Mouse (Mus musculus) midbrain, embryonic 16.5 days (tissue): Measurements from ENCODE around the gene Gpn2. TPM values are rescaled to one million over a fixed set of nuclear protein-coding genes. Genes with fewer than 3 reads are reported as not detected.

Experiments used
- ATAC-seq: fragments of 200-750 bp; cut with Nextera tagmentation; 2 replicates; pipeline ENCODE4 v1.8.0; 2017; ENCODE audit warnings: moderate TSS enrichment
- H3K27ac ChIP-seq: fragments of 300-500 bp; sonication (generic); 2 replicates; pipeline ENCODE4 v1.5.1; 2014; ENCODE audit warnings: mild to moderate bottlenecking, low read length, mixed read lengths
- H3K27me3 ChIP-seq: fragments of 300-500 bp; sonication (generic); 2 replicates; pipeline ENCODE4 v1.6.1; 2014; ENCODE audit warnings: low read depth, low read length, mixed read lengths; ENCODE audit not compliant: control insufficient read depth, insufficient read depth
- H3K36me3 ChIP-seq: fragments of 300-500 bp; sonication (generic); 2 replicates; pipeline ENCODE4 v1.6.1; 2014; ENCODE audit warnings: mild to moderate bottlenecking, low read length, moderate library complexity, mixed read lengths; ENCODE audit not compliant: control insufficient read depth, insufficient read depth
- H3K4me1 ChIP-seq: fragments of 300-500 bp; sonication (generic); 2 replicates; pipeline ENCODE4 v1.6.1; 2014; ENCODE audit warnings: mild to moderate bottlenecking, low read length, mixed read lengths; ENCODE audit not compliant: control insufficient read depth, insufficient read depth
- H3K4me2 ChIP-seq: fragments of 300-500 bp; sonication (generic); 2 replicates; pipeline ENCODE4 v1.6.1; 2014; ENCODE audit warnings: mild to moderate bottlenecking, low read length, mixed read lengths
- H3K4me3 ChIP-seq: fragments of 300-500 bp; sonication (generic); 2 replicates; pipeline ENCODE4 v1.5.1; 2014; ENCODE audit warnings: low read depth, mild to moderate bottlenecking, low read length, moderate library complexity, mixed read lengths
- H3K9ac ChIP-seq: fragments of 300-500 bp; sonication (generic); 2 replicates; pipeline ENCODE4 v1.6.1; 2014; ENCODE audit warnings: low read depth, low read length, mixed read lengths
- H3K9me3 ChIP-seq: fragments of 300-500 bp; sonication (generic); replicated peaks from 2 replicates; pipeline ENCODE4 v1.6.1; 2014; ENCODE audit warnings: mild to moderate bottlenecking, low read length, mixed read lengths; ENCODE audit not compliant: control insufficient read depth, poor library complexity, severe bottlenecking
- WGBS: fragments of 180-500 bp; shearing (Covaris S2); extraction: QIAGEN DNeasy Blood & Tissue Kit; methylation state at CpG from one replicate; pipeline ENCODE4 v1.1.7; 2014; 5-methylcytosine and 5-hydroxymethylcytosine counted together
- microRNA-seq: library from miRNA; unstranded; fragments of <30 nt; microRNA quantifications from one replicate; pipeline ENCODE4, GENCODE M21; 2017
- polyA plus RNA-seq: library from polyadenylated mRNA; unstranded; fragments of >200 nt; fragmentation: Nextera tagmentation; extraction: Ambion mirVana; gene quantifications from 2 replicates; pipeline ENCODE4 v1.2.1, GENCODE M21; 2015

The Gpn2 gene
- polyA plus RNA-seq, 1 experiment from 2014 or later, result 16.1 TPM

GRCm38 (mm10) chr4:133631769-133632411 is 47.7 kb downstream of the Gpn2 start:
- Histone ChIP-seq H3K4me1 (peaks cover 22% of the 10 kb centered on the region), H3K9me3 (no peaks in the 10 kb centered on the region), H3K4me3 (peak overlapping the region; percentile 91), H3K4me2 (peak overlapping the region; percentile 86), H3K27me3 (no peaks in the 10 kb centered on the region), H3K36me3 (no peaks in the 10 kb centered on the region), H3K27ac (no peak overlapping the region), H3K9ac (peak overlapping the region; percentile 91)
- 39% methylated on average over 9 of the region's 9 CpGs for WGBS
- no peak for ATAC-seq

- H3K4me2 ChIP-seq, result peak overlapping the region; percentile 86
- no peaks in the 10 kb centered on the region for H3K27me3 ChIP-seq
- peak overlapping the region; percentile 91 for H3K9ac ChIP-seq
- peak overlapping the region; percentile 85 for H3K27ac ChIP-seq
- no peaks in the 10 kb centered on the region for H3K9me3 ChIP-seq
- no peaks in the 10 kb centered on the region for H3K36me3 ChIP-seq
- peak overlapping the region; percentile 91 for H3K4me3 ChIP-seq
- H3K4me1 ChIP-seq, result peaks cover 22% of the 10 kb centered on the region
- WGBS, result 1% methylated on average over 33 of the region's 69 CpGs
- ATAC-seq, result peak; percentile 71
These were observed 48.5 kb downstream of the Gpn2 start for GRCm38 (mm10) chr4:133632483-133633327.

- WGBS, result 16% methylated on average over 23 of the region's 47 CpGs
These were observed 49.3 kb downstream of the Gpn2 start for GRCm38 (mm10) chr4:133633332-133634042.

GRCm38 (mm10) chr4:133634043-133634410 is 49.9 kb downstream of the Gpn2 start:
- H3K36me3 ChIP-seq, result no peaks in the 10 kb centered on the region
- no peak overlapping the region for H3K4me3 ChIP-seq
- H3K27me3 ChIP-seq, result no peaks in the 10 kb centered on the region
- no peak for ATAC-seq
- H3K4me1 ChIP-seq, result peaks cover 22% of the 10 kb centered on the region
- 84% methylated on average over 5 of the region's 5 CpGs for WGBS
- H3K9ac ChIP-seq, result no peak overlapping the region
- H3K27ac ChIP-seq, result no peak overlapping the region
- no peaks in the 10 kb centered on the region for H3K9me3 ChIP-seq
- H3K4me2 ChIP-seq, result no peak overlapping the region

More at GRCm38 (mm10) chr4:133633332-133634042, 49.3 kb downstream of the Gpn2 start:
- Histone ChIP-seq H3K36me3 (no peaks in the 10 kb centered on the region), H3K27ac (peak overlapping the region; percentile 85), H3K9ac (peak overlapping the region; percentile 91), H3K4me3 (peak overlapping the region; percentile 91), H3K4me2 (peak overlapping the region; percentile 86), H3K27me3 (no peaks in the 10 kb centered on the region), H3K9me3 (no peaks in the 10 kb centered on the region), H3K4me1 (peaks cover 22% of the 10 kb centered on the region)
- ATAC-seq, result peak; percentile 94

Small RNAs within 50 kb of the gene (microRNA-seq; reads per million reads assigned to microRNA genes)
- gene Gm23158, result not detected

Other genes starting within 250 kb of the Gpn2 start
- gene Wdtc1, start 230.9 kb upstream of the Gpn2 start, polyA plus RNA-seq, result 20.1 and 20.7 TPM in 2 replicates
- 10.3 and 12.8 TPM in 2 replicates for gene Slc9a1, start 214.7 kb upstream of the Gpn2 start, polyA plus RNA-seq
- gene Tent5b, start 104.2 kb upstream of the Gpn2 start, polyA plus RNA-seq, result 0.15 TPM in 2 replicates
- 5.7 and 8.2 TPM in 2 replicates for gene Trnp1, start 85.8 kb upstream of the Gpn2 start, polyA plus RNA-seq
- gene Kdf1, start 65.4 kb upstream of the Gpn2 start, polyA plus RNA-seq, result 0.61 and 0.69 TPM in 2 replicates
- 247 and 263 TPM in 2 replicates for gene Nudc, start 38.4 kb upstream of the Gpn2 start, polyA plus RNA-seq
- not detected in 2 replicates for gene Nr0b2, start 31.0 kb upstream of the Gpn2 start, polyA plus RNA-seq
- 6.1 and 6.5 TPM in 2 replicates for gene Gpatch3, start 9.6 kb upstream of the Gpn2 start, polyA plus RNA-seq
- gene Sfn, start 17.8 kb downstream of the Gpn2 start, polyA plus RNA-seq, result 1.1 and 1.2 TPM in 2 replicates
- 3.5 and 4.7 TPM in 2 replicates for gene Zdhhc18, start 65.8 kb downstream of the Gpn2 start, polyA plus RNA-seq
- gene Pigv, start 88.3 kb downstream of the Gpn2 start, polyA plus RNA-seq, result 14.7 and 18.5 TPM in 2 replicates
- 28.7 and 36.1 TPM in 2 replicates for gene Arid1a, start 172.4 kb downstream of the Gpn2 start, polyA plus RNA-seq